Mouse (Mus musculus): ENCODE results near the gene Cyp3a59. TPM values are rescaled to one million over a fixed set of nuclear protein-coding genes. Genes with fewer than 3 reads are reported as not detected.
"Not testable (repeated sequence)": the region's sequence is repeated elsewhere in the genome, so short reads cannot be mapped to it uniquely, and the experiment has no call there.

The Cyp3a59 gene
- total RNA-seq (2017) = not detected in 3 replicates

DNA sequence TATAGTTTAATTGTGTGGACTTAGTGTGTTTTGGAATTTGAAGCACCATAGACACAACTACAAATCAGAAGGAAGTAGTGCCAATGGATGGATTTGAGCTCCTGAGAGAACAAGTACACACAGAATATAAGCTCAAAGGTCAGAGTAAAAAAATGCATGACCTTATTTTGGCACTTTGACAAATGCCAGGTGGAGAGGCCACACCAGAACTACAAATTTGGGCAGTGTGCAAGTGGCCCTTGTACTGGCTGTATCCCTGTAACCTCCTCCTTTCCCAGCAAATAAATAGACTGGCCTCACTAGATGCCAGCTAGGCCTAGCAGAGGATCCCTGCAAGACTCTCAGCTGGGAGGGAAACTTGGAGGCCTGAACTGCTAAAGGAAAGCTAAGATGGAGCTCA, at the start of gene Cyp3a59:
Gene Cyp3a59 (plus strand): TSS at position 313 of the 400 bp plus-strand sequence.
- not testable (repeated sequence) for ATAC-seq (replicated peaks; ENCODE audit: insufficient number of reproducible peaks, low FRiP score, low TSS enrichment, poor library complexity, severe bottlenecking)

DNA sequence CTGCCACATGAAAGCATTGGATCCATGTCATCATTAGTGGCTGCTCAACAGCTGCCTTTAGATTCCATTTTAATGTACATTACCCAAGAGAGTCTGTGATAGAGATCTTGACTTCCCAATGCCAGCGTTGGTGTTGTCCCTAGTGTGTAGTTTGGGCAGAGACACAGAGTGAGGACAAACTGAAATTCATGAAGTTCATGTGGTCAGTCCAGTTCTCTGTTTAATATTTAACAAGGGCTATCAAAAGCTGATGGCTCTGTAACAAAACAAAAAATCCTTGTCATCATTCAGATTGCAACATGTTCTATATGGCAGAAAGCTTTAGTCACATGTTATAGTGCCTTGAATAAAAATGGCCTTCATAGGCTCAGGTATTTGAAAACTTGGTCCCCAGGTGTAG, 9.0 kb upstream of the Cyp3a59 start:
- ATAC-seq (replicated peaks; ENCODE audit: insufficient number of reproducible peaks, low FRiP score, low TSS enrichment, poor library complexity, severe bottlenecking) = no peak

DNA sequence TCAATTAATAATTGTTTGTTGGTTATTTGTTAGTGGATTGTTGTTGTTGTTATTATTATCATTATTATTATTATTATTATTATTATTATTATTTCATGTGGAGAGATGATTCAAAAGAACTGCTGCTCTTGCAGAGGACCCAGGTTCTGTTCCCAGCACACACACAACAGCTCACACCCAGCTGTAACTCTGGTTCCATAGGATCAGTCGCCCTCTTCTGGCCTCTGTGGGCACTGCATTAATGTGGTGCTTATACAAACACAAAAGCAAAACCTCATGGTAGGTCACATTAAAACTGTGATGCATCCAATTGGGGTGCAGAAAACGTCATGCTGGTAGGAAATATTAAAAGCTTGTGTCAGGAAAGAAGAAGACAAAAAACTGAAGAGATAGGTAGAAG, 68.8 kb downstream of the Cyp3a59 start:
- no peak for ATAC-seq (replicated peaks; ENCODE audit: insufficient number of reproducible peaks, low FRiP score, low TSS enrichment, poor library complexity, severe bottlenecking)

GRCm38 (mm10) chr5:146150454-146150853, 71.4 kb downstream of the Cyp3a59 start:
- no peak for ATAC-seq (replicated peaks; ENCODE audit: insufficient number of reproducible peaks, low FRiP score, low TSS enrichment, poor library complexity, severe bottlenecking)

DNA sequence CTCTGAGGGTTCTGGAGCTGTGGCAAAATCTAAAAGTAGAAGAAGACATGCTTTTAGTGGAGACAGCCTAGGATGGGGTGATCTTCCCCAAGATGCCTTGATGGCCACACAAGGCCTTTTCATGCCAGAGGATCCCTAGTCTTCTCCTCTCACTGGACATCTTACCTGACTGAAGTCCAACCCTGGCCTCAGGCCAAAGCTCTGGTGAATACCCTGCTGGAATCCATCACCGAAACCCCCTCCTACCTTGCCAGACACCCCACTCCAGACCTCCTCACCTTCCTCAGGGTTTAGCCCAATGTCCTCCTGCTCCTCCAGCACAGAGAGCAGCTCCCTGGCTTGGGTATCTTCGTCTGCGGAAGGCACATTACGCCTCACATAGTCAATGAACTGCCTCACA, 79.3 kb downstream of the Cyp3a59 start:
- ATAC-seq (replicated peaks; ENCODE audit: insufficient number of reproducible peaks, low FRiP score, low TSS enrichment, poor library complexity, severe bottlenecking) = not testable (repeated sequence)

GRCm38 (mm10) chr5:146160439-146160838, 81.4 kb downstream of the Cyp3a59 start, which contains the start of gene Gm5565:
Gene Gm5565 (minus strand): TSS chr5:146160539.
- ATAC-seq (replicated peaks; ENCODE audit: insufficient number of reproducible peaks, low FRiP score, low TSS enrichment, poor library complexity, severe bottlenecking) = not testable (repeated sequence)

Other genes with a start within 250 kb of the Cyp3a59 start
- gene Cyp3a11, start 199.3 kb upstream of the Cyp3a59 start, total RNA-seq (2017) = not detected in 3 replicates
- gene Cyp3a25, start 69.6 kb upstream of the Cyp3a59 start, total RNA-seq (2017) = not detected in 3 replicates
- not detected in 3 replicates for gene Gm5565, start 81.3 kb downstream of the Cyp3a59 start, total RNA-seq (2017)
- gene Gm6309, start 91.5 kb downstream of the Cyp3a59 start, total RNA-seq (2017) = not detected in 3 replicates
- gene 1700001J03Rik, start 106.0 kb downstream of the Cyp3a59 start, total RNA-seq (2017) = not detected in 3 replicates
- 76.5 to 106 TPM (median 87.9 TPM) in 3 replicates for gene Rnf6, start 142.3 kb downstream of the Cyp3a59 start, total RNA-seq (2017)
- gene Cdk8, start 152.0 kb downstream of the Cyp3a59 start, total RNA-seq (2017) = 22.9 to 39.3 TPM (median 26.6 TPM) in 3 replicates

Data from monocyte, adult 5-6 weeks (primary cell).